Mouse (Mus musculus) forebrain, embryonic 12.5 days (tissue): ENCODE results near the gene Gm5538. TPM values are rescaled to one million over a fixed set of nuclear protein-coding genes. Genes with fewer than 3 reads are reported as not detected.

Experiments used
- ATAC-seq: fragments of 200-750 bp; cut with Nextera tagmentation; 2 replicates; pipeline ENCODE4 v1.8.0; 2017; ENCODE audit warnings: moderate TSS enrichment; ENCODE audit not compliant: low FRiP score
- H3K27ac ChIP-seq: fragments of 300-500 bp; sonication (generic); 2 replicates; pipeline ENCODE4 v1.5.1; 2016; ENCODE audit warnings: mild to moderate bottlenecking
- H3K27me3 ChIP-seq: fragments of 300-500 bp; sonication (generic); 2 replicates; pipeline ENCODE4 v1.6.1; 2016; ENCODE audit warnings: mild to moderate bottlenecking
- H3K36me3 ChIP-seq: fragments of 300-500 bp; sonication (generic); replicated peaks from 2 replicates; pipeline ENCODE4 v1.6.1; 2016; ENCODE audit warnings: mild to moderate bottlenecking
- H3K4me1 ChIP-seq: fragments of 300-500 bp; sonication (generic); 2 replicates; pipeline ENCODE4 v1.6.1; 2016
- H3K4me2 ChIP-seq: fragments of 300-500 bp; sonication (generic); 2 replicates; pipeline ENCODE4 v1.6.1; 2016; ENCODE audit warnings: mild to moderate bottlenecking, moderate library complexity
- H3K4me3 ChIP-seq: fragments of 300-500 bp; sonication (generic); replicated peaks from 2 replicates; pipeline ENCODE4 v1.5.1; 2016; ENCODE audit warnings: mild to moderate bottlenecking
- H3K9ac ChIP-seq: fragments of 300-500 bp; sonication (generic); 2 replicates; pipeline ENCODE4 v1.6.1; 2016; ENCODE audit warnings: mild to moderate bottlenecking
- H3K9me3 ChIP-seq: fragments of 300-500 bp; sonication (generic); 2 replicates; pipeline ENCODE4 v1.6.1; 2016
- WGBS: fragments of 180-500 bp; shearing (Covaris S2); methylation state at CpG from one replicate; pipeline ENCODE4 v1.1.7; 2016; 5-methylcytosine and 5-hydroxymethylcytosine counted together
- polyA plus RNA-seq: library from polyadenylated mRNA; unstranded; fragments of >200 nt; fragmentation: Nextera tagmentation; extraction: Ambion mirVana; gene quantifications from 2 replicates; pipeline ENCODE4 v1.2.1, GENCODE M21; 2016

The Gm5538 gene
- polyA plus RNA-seq: not detected in 2 replicates

DNA sequence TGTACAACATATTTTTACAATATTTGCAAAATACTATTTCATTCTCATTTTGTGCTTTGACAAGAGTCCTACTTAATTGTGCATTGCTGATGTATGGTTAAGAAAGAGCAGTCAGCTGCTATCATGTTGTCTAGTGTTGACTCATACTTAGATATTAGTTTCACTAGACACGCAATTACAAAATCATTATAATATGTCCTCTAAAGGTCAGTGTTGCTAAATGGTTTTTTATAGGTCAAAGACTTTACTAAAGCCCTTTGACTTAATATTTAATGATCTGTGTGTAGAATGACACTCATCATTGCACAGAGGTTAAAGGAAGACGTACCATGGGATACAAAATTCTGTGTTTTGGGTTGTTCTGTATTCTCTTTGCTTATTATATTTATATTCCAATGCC lies at the start of gene Gm5538:
Gene Gm5538, plus strand, starts transcription at position 301 of the 400 bp plus-strand sequence.
- 93% methylated on average over 2 of the region's 2 CpGs for WGBS
- Histone ChIP-seq H3K27me3 (no peaks in the 10 kb centered on the region), H3K9me3 (no peaks in the 10 kb centered on the region), H3K36me3 (no peaks in the 10 kb centered on the region), H3K4me2 (no peak within 1 kb of the TSS), H3K4me3 (no peak within 1 kb of the TSS), H3K4me1 (no peaks in the 10 kb centered on the region), H3K27ac (no peak within 1 kb of the TSS), H3K9ac (no peak within 1 kb of the TSS)
- ATAC-seq: no peak

DNA sequence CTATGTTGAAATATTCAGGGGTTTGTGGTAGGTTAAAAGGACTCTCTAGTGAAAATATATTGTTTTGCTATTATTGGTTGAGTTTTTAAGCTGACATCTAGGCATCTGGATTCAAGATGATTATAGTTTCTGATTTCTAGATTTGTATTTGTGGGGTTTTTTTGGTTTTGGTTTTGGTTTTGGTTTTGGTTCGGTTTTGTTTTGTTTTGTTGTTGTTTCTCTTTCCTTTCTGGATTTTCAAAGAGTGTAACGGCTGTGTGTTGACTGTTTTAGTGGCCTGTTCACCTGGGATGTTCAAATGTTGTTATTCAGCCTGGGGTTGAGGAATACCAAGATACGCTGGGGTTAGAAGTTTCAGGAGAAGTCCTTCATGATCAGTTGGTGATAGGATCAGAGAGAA lies 32.2 kb upstream of the Gm5538 start:
- Histone ChIP-seq H3K27ac (no peak overlapping the region), H3K4me2 (no peak overlapping the region), H3K27me3 (no peaks in the 10 kb centered on the region), H3K4me1 (no peaks in the 10 kb centered on the region), H3K9me3 (no peaks in the 10 kb centered on the region), H3K9ac (no peak overlapping the region), H3K4me3 (no peak overlapping the region), H3K36me3 (no peaks in the 10 kb centered on the region)
- ATAC-seq: no peak
- WGBS: 85% methylated on average over 3 of the region's 3 CpGs

DNA sequence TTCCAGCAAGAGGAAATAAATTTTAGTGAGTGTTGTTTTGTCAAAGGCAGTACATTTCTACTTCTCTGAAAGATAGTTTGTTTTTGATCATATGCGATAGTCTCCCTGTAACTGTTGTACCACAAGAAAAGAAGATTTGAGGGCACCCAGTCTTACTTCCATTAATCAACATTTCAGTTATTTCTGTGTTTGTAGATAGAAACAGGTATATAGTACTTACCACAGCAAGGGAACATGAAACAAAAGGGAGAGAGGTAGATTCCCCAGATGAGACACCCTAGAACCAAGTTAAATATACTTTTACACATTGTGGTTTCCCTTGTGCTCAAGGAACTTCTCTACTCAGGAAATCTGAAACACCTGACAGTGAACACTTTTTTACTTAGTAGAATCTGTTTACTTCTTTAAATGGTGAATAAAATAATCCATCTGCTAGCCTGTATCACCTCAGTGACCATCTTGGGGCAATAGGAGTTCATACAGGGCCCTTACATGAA lies 26.9 kb upstream of the Gm5538 start:
- Histone ChIP-seq H3K9ac (no peak overlapping the region), H3K4me2 (no peak overlapping the region), H3K9me3 (no peaks in the 10 kb centered on the region), H3K36me3 (no peaks in the 10 kb centered on the region), H3K27me3 (no peaks in the 10 kb centered on the region), H3K27ac (no peak overlapping the region), H3K4me3 (no peak overlapping the region), H3K4me1 (no peaks in the 10 kb centered on the region)
- no peak for ATAC-seq
- WGBS: 100% methylated on average over 1 of the region's 1 CpGs

DNA sequence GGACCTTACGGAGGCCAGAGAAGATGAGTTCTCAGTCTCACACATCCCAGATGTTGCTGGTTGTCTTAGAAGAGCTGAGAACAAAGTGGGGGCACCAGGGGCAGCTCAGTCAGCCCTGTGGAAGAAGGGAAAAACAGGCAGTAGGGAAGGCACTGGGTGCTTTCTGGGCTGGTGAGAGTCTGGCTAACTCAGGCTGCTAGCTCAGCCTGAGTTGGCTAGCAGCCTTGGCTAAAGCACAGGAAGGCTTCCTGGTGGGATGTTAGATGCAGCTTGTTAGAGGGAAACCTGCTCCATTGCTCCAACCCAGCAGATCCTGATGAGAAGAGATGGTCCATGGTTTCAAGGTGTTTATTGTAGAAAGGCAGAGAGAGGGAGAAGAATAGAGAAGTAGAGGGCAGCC lies 10.3 kb downstream of the Gm5538 start:
- H3K4me2 ChIP-seq: no peak overlapping the region
- no peak overlapping the region for H3K9ac ChIP-seq
- H3K36me3 ChIP-seq: no peaks in the 10 kb centered on the region
- no peaks in the 10 kb centered on the region for H3K9me3 ChIP-seq
- H3K27me3 ChIP-seq: no peaks in the 10 kb centered on the region
- H3K4me3 ChIP-seq: no peak overlapping the region
- no peak overlapping the region for H3K27ac ChIP-seq
- 100% methylated on average over 1 of the region's 1 CpGs for WGBS
- no peak for ATAC-seq
- no peaks in the 10 kb centered on the region for H3K4me1 ChIP-seq

DNA sequence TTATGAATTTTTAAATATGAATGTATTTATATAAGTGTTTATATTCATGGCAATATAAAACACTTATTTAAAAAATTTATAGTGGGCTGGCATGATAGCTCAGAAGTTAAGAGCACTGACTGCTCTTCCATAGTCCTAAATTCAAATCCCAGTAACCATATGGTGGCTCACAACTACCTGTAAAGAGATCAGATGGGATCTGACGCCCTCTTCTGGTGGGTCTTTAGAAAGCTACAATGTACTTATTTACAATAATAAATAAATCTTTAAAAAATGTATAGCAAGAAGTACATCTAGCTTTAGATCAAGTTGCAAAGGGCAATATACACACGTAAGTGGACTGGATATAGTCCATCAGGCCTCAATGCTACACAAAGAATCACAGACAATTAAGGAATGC lies 14.6 kb downstream of the Gm5538 start:
- Histone ChIP-seq H3K27me3 (no peaks in the 10 kb centered on the region), H3K36me3 (no peaks in the 10 kb centered on the region), H3K9ac (no peak overlapping the region), H3K9me3 (no peaks in the 10 kb centered on the region), H3K4me3 (no peak overlapping the region), H3K4me2 (no peak overlapping the region), H3K27ac (no peak overlapping the region), H3K4me1 (no peaks in the 10 kb centered on the region)
- no peak for ATAC-seq
- WGBS: 13% methylated on average over 2 of the region's 2 CpGs

Other genes with a start within 250 kb of the Gm5538 start
- not detected in 2 replicates for gene Gm8298, start 131.3 kb downstream of the Gm5538 start, polyA plus RNA-seq
- gene C130079G13Rik, start 195.4 kb downstream of the Gm5538 start, polyA plus RNA-seq: not detected in 2 replicates